Mouse (Mus musculus) lung, adult 2 months (tissue): ENCODE measurements around the gene Stx18.

Experiments used
- CTCF ChIP-seq: fragments of 200-500 bp; IDR thresholded peaks from 2 replicates; pipeline ENCODE4 v1.5.1; 2011; ENCODE audit warnings: mild to moderate bottlenecking, low read length, control low read depth; ENCODE audit not compliant: insufficient read depth
- POLR2A ChIP-seq: fragments of 200-500 bp; IDR thresholded peaks from 2 replicates; pipeline ENCODE4 v1.6.1; 2011; ENCODE audit warnings: low read depth, mild to moderate bottlenecking, control low read depth, low read length, borderline replicate concordance; ENCODE audit errors: extremely low read depth

GRCm38 (mm10) chr5:38136247-38136646 is 97.7 kb downstream of the Stx18 start:
- TF ChIP-seq CTCF, result no peak
- no peak for TF ChIP-seq POLR2A
